Mouse (Mus musculus): ENCODE results near the gene Samd4b. TPM values are rescaled to one million over a fixed set of nuclear protein-coding genes. Genes with fewer than 3 reads are reported as not detected.

The Samd4b gene
- polyA plus RNA-seq, 1 experiment from 2014 or later = 26.8 TPM

GRCm38 (mm10) chr7:28582841-28583240 lies 15.1 kb downstream of the Samd4b start:
- no peak for DNase-seq (ENCODE audit: low spot score)
- H3K27ac ChIP-seq = peak overlapping the region; percentile 34; the same call in 1 of the 2 replicates

GRCm38 (mm10) chr7:28581721-28582120 lies 16.2 kb downstream of the Samd4b start:
- WGBS = 88% methylated on average over 4 of the region's 4 CpGs
- DNase-seq (ENCODE audit: low spot score) (no peak), ATAC-seq (ENCODE audit: low FRiP score) (no peak)
- H3K9me3 ChIP-seq (ENCODE audit: control insufficient read depth, low read length) = no peaks in the 10 kb centered on the region
- no peak overlapping the region for H3K27ac ChIP-seq
- H3K4me2 ChIP-seq (replicated peaks) = no peak overlapping the region
- H3K27me3 ChIP-seq (ENCODE audit: control insufficient read depth, insufficient read depth, low read length) = no peaks in the 10 kb centered on the region
- H3K36me3 ChIP-seq (replicated peaks; ENCODE audit: control insufficient read depth, insufficient read depth) = no peaks in the 10 kb centered on the region
- peaks cover 9% of the 10 kb centered on the region; the same call in 1 of the 2 replicates for H3K4me1 ChIP-seq (replicated peaks; ENCODE audit: control insufficient read depth, insufficient read depth, low read length)
- no peak overlapping the region for H3K9ac ChIP-seq
- no peak overlapping the region for H3K4me3 ChIP-seq (replicated peaks; ENCODE audit: low read length)

More at GRCm38 (mm10) chr7:28582841-28583240, 15.1 kb downstream of the Samd4b start:
- Histone ChIP-seq H3K9ac (no peak overlapping the region), H3K4me1 (replicated peaks; ENCODE audit: control insufficient read depth, insufficient read depth, low read length) (peaks cover 11% of the 10 kb centered on the region; the same call in 1 of the 2 replicates), H3K36me3 (replicated peaks; ENCODE audit: control insufficient read depth, insufficient read depth) (no peaks in the 10 kb centered on the region), H3K27me3 (ENCODE audit: control insufficient read depth, insufficient read depth, low read length) (no peaks in the 10 kb centered on the region), H3K9me3 (ENCODE audit: control insufficient read depth, low read length) (no peaks in the 10 kb centered on the region), H3K4me3 (replicated peaks; ENCODE audit: low read length) (no peak overlapping the region), H3K4me2 (replicated peaks) (0 out of 2 replicates have a peak overlapping the region, but pooled peaks have one; percentile 1)
- ATAC-seq (ENCODE audit: low FRiP score) = no peak
- WGBS = 76% methylated on average over 11 of the region's 11 CpGs

GRCm38 (mm10) chr7:28579826-28580225 lies 18.1 kb downstream of the Samd4b start:
- no peak for DNase-seq (ENCODE audit: low spot score)
- 70% methylated on average over 5 of the region's 5 CpGs for WGBS
- ATAC-seq (ENCODE audit: low FRiP score) = no peak
- Histone ChIP-seq H3K36me3 (replicated peaks; ENCODE audit: control insufficient read depth, insufficient read depth) (no peaks in the 10 kb centered on the region), H3K27ac (no peak overlapping the region), H3K4me2 (replicated peaks) (no peak overlapping the region), H3K9ac (no peak overlapping the region), H3K4me3 (replicated peaks; ENCODE audit: low read length) (no peak overlapping the region), H3K9me3 (ENCODE audit: control insufficient read depth, low read length) (no peaks in the 10 kb centered on the region), H3K27me3 (ENCODE audit: control insufficient read depth, insufficient read depth, low read length) (no peaks in the 10 kb centered on the region), H3K4me1 (replicated peaks; ENCODE audit: control insufficient read depth, insufficient read depth, low read length) (peaks cover 6% of the 10 kb centered on the region; the same call in 1 of the 2 replicates)

GRCm38 (mm10) chr7:28578543-28579053 lies 19.3 kb downstream of the Samd4b start:
- WGBS = 83% methylated on average over 5 of the region's 5 CpGs
- no peak for ATAC-seq (ENCODE audit: low FRiP score)
- H3K4me1 ChIP-seq (replicated peaks; ENCODE audit: control insufficient read depth, insufficient read depth, low read length) = peaks cover 5% of the 10 kb centered on the region; the same call in 1 of the 2 replicates

DNA sequence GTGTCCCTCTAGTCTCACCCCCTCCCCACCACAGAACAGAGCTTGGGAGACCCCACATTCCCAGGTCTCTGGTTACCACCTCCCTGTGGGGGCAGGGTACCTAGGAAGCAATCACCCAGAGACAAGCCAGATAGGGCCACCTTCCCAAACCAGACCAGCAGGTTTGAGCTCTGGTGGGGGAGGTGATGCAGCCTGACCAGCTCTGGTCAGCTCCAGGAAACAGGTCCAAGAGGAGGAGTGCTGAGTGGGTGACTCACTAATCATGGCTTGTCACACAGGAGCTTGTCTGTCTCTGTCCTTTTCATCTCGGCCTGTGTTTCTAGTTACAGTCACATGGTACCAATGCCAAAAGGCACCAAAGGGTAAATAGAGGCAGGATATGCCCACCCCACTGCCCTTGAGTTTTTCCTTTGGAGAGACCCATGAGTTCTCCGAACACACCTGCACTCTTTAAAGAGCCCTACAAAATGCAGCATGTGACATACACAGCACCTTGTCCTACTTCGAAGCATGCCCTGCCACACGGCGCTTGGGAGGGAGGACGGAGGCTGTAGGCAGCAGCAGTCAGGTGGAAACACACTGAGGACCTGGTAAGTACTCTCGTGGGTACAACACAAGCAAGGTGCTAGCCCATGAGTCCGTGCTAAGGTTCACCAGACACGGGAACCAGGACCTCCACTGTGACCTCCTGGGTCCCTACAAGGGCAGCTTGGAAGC lies 20.0 kb downstream of the Samd4b start:
- Histone ChIP-seq H3K4me2 (replicated peaks) (no peak overlapping the region), H3K4me1 (replicated peaks; ENCODE audit: control insufficient read depth, insufficient read depth, low read length) (peaks cover 5% of the 10 kb centered on the region; the same call in 1 of the 2 replicates), H3K27ac (no peak overlapping the region), H3K9ac (no peak overlapping the region), H3K4me3 (replicated peaks; ENCODE audit: low read length) (no peak overlapping the region), H3K36me3 (replicated peaks; ENCODE audit: control insufficient read depth, insufficient read depth) (no peaks in the 10 kb centered on the region), H3K27me3 (ENCODE audit: control insufficient read depth, insufficient read depth, low read length) (no peaks in the 10 kb centered on the region), H3K9me3 (ENCODE audit: control insufficient read depth, low read length) (no peaks in the 10 kb centered on the region)
- WGBS = 88% methylated on average over 9 of the region's 9 CpGs
- DNase-seq (ENCODE audit: low spot score) (no peak), ATAC-seq (ENCODE audit: low FRiP score) (no peak)

More at GRCm38 (mm10) chr7:28578543-28579053, 19.3 kb downstream of the Samd4b start:
- Histone ChIP-seq H3K4me2 (replicated peaks) (no peak overlapping the region), H3K36me3 (replicated peaks; ENCODE audit: control insufficient read depth, insufficient read depth) (no peaks in the 10 kb centered on the region), H3K9me3 (ENCODE audit: control insufficient read depth, low read length) (no peaks in the 10 kb centered on the region), H3K9ac (no peak overlapping the region), H3K27ac (no peak overlapping the region), H3K27me3 (ENCODE audit: control insufficient read depth, insufficient read depth, low read length) (no peaks in the 10 kb centered on the region), H3K4me3 (replicated peaks; ENCODE audit: low read length) (no peak overlapping the region)
- no peak for DNase-seq (ENCODE audit: low spot score)

DNA sequence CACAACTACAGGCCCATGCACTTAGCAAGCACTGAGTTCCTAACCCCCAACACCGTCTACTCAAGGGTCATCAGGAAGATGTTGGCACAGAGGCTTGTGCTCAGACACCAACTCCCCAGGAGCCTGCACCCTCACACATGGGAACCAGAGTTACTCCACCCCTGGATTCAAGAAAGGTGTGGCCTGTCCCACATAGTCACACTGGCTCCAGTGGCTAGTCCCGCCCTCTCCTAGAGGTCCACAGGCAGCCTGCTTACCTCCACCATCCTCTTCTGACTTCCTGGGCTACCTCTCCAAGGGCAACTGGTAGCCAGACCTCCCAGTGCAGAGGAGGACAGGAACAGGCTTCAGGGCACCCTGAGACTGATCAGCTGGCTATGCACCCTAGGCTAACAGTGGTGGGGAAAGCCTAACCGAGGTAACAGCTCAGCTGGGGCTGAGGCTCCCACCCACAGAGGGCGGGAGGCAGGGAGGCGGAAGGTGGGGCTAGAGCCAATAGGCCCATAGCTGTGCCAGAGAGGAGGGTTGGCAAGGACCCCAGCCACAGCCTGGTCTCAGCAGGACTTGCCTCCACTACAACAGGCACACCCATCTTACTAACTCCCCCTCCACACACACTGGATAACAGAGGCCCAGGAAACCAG lies 21.6 kb downstream of the Samd4b start:
- H3K9ac ChIP-seq = no peak overlapping the region
- peaks cover 5% of the 10 kb centered on the region; the same call in 1 of the 2 replicates for H3K4me1 ChIP-seq (replicated peaks; ENCODE audit: control insufficient read depth, insufficient read depth, low read length)
- H3K36me3 ChIP-seq (replicated peaks; ENCODE audit: control insufficient read depth, insufficient read depth) = no peaks in the 10 kb centered on the region
- H3K27me3 ChIP-seq (ENCODE audit: control insufficient read depth, insufficient read depth, low read length) = no peaks in the 10 kb centered on the region
- peak; percentile 34; the same call in 1 of the 2 replicates for ATAC-seq (ENCODE audit: low FRiP score)
- H3K27ac ChIP-seq = no peak overlapping the region
- WGBS = 81% methylated on average over 5 of the region's 5 CpGs
- H3K9me3 ChIP-seq (ENCODE audit: control insufficient read depth, low read length) = no peaks in the 10 kb centered on the region
- H3K4me3 ChIP-seq (replicated peaks; ENCODE audit: low read length) = no peak overlapping the region
- DNase-seq (ENCODE audit: low spot score) = no peak
- H3K4me2 ChIP-seq (replicated peaks) = no peak overlapping the region

DNA sequence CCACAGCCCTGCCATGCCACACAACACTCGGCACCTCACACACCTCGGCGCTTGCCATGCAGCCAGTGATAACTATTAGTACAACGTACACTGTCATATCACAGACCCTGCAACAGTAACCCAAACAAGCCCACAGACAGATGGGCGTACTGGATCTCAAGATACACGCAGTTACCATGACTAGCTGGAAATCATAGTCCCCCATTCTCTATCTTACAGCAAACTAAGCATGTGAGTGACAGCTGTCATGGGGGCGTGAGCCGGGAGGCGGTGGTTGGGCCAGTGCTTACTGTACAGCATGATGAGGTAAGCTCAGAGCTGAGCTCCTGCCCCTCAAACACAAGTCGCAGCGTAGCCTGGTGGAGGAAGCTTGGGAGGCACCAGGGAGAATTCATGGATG lies 22.3 kb downstream of the Samd4b start:
- Histone ChIP-seq H3K27ac (no peak overlapping the region), H3K4me3 (replicated peaks; ENCODE audit: low read length) (no peak overlapping the region), H3K4me1 (replicated peaks; ENCODE audit: control insufficient read depth, insufficient read depth, low read length) (peaks cover 5% of the 10 kb centered on the region; the same call in 1 of the 2 replicates), H3K36me3 (replicated peaks; ENCODE audit: control insufficient read depth, insufficient read depth) (no peaks in the 10 kb centered on the region), H3K4me2 (replicated peaks) (no peak overlapping the region), H3K27me3 (ENCODE audit: control insufficient read depth, insufficient read depth, low read length) (no peaks in the 10 kb centered on the region), H3K9me3 (ENCODE audit: control insufficient read depth, low read length) (no peaks in the 10 kb centered on the region), H3K9ac (no peak overlapping the region)
- no peak for DNase-seq (ENCODE audit: low spot score)
- ATAC-seq (ENCODE audit: low FRiP score) = no peak
- 96% methylated on average over 11 of the region's 11 CpGs for WGBS

- H3K4me2 ChIP-seq (replicated peaks) = no peak overlapping the region
- 97% methylated on average over 3 of the region's 3 CpGs for WGBS
- no peak overlapping the region for H3K9ac ChIP-seq
- H3K9me3 ChIP-seq (ENCODE audit: control insufficient read depth, low read length) = no peaks in the 10 kb centered on the region
- DNase-seq (ENCODE audit: low spot score) (peak; percentile 15), ATAC-seq (ENCODE audit: low FRiP score) (no peak)
- H3K36me3 ChIP-seq (replicated peaks; ENCODE audit: control insufficient read depth, insufficient read depth) = peaks cover 5% of the 10 kb centered on the region; the same call in 1 of the 2 replicates
- H3K4me3 ChIP-seq (replicated peaks; ENCODE audit: low read length) = no peak overlapping the region
- H3K4me1 ChIP-seq (replicated peaks; ENCODE audit: control insufficient read depth, insufficient read depth, low read length) = peaks cover 5% of the 10 kb centered on the region; the same call in 1 of the 2 replicates
- no peak overlapping the region for H3K27ac ChIP-seq
- no peaks in the 10 kb centered on the region for H3K27me3 ChIP-seq (ENCODE audit: control insufficient read depth, insufficient read depth, low read length)
Measured at GRCm38 (mm10) chr7:28573236-28573635, 24.7 kb downstream of the Samd4b start.

GRCm38 (mm10) chr7:28572689-28573088 lies 25.3 kb downstream of the Samd4b start:
- no peak for DNase-seq (ENCODE audit: low spot score)
- Histone ChIP-seq H3K27ac (no peak overlapping the region), H3K4me2 (replicated peaks) (no peak overlapping the region), H3K4me1 (replicated peaks; ENCODE audit: control insufficient read depth, insufficient read depth, low read length) (peaks cover 5% of the 10 kb centered on the region; the same call in 1 of the 2 replicates), H3K27me3 (ENCODE audit: control insufficient read depth, insufficient read depth, low read length) (no peaks in the 10 kb centered on the region), H3K9ac (no peak overlapping the region), H3K4me3 (replicated peaks; ENCODE audit: low read length) (no peak overlapping the region), H3K36me3 (replicated peaks; ENCODE audit: control insufficient read depth, insufficient read depth) (peaks cover 9% of the 10 kb centered on the region), H3K9me3 (ENCODE audit: control insufficient read depth, low read length) (no peaks in the 10 kb centered on the region)
- ATAC-seq (ENCODE audit: low FRiP score) = no peak
- 91% methylated on average over 5 of the region's 5 CpGs for WGBS

Data from hindbrain, embryonic 14.5 days (tissue).